Mouse (Mus musculus) erythroid progenitor cell, adult 5-6 weeks (primary cell): ENCODE measurements at regions not wholly inside any gene's neighbourhood (a gene's known extent, or its start where the extent isn't known, plus 50 kb on each side); places are given as distances from the start of the nearest gene placed in this dataset.

Source experiments
- ATAC-seq: replicated peaks from 2 replicates; pipeline ENCODE4 v1.8.0; 2016; ENCODE audit warnings: moderate number of reproducible peaks, mild to moderate bottlenecking, moderate TSS enrichment, inconsistent platforms; ENCODE audit not compliant: poor library complexity, low FRiP score, severe bottlenecking

DNA sequence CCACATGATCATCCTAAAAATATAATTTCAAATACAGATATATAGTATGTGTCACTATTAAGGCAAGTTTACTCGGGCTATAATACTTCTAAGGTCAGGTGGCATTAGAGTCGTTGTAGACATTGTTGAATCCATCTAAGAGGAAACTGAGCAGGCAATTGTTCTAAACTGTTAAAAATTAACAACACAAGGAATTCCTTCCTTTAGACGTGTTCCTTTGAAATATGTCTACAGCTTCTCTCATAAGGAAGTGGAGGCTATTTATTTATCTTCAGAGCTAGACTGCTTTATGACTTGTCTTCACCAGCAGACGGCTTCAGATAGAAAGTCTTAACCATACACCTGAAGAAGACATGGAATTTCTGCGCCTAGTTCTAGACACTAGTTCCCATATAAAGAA is 744.2 kb upstream of the Cited2 start:
- no peak for ATAC-seq

DNA sequence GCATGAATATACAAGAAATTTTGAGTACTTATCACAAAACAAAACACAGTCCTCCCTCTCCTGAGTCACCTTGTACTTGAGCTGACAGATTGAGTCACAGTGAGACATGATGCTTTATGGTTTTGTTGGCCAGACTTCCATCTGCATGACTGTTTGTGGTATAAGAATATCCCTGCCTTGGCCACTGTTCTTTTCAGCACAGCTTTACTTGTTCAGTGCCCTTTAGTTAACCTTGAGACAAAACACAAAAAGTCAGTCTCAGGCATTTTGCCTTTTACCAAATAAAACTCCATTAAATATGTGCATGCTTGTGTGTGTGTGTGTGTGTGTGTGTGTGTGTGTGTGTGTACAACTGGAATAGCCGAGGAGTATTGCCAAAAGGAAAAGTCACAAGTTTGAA is 732.8 kb upstream of the Cited2 start:
- ATAC-seq = no peak

DNA sequence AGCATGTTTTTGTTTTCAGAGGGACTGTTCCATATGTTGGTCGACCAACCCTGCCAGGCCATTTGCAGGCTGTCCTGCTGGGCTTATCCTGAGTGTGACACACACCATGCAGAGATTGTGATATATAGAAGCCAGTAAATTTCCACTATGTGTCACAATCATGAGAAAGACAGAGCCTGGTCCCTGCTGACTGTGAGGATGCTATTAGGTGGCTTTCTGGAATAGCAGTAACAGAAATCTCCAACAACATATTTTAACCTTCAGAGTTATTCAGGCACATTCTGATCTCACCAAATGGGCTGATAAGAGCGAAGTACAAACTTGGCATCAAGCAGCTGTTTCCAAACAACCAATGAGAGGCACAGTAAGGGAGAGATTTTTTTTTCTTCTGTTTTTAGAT is 729.2 kb upstream of the Cited2 start:
- no peak for ATAC-seq

DNA sequence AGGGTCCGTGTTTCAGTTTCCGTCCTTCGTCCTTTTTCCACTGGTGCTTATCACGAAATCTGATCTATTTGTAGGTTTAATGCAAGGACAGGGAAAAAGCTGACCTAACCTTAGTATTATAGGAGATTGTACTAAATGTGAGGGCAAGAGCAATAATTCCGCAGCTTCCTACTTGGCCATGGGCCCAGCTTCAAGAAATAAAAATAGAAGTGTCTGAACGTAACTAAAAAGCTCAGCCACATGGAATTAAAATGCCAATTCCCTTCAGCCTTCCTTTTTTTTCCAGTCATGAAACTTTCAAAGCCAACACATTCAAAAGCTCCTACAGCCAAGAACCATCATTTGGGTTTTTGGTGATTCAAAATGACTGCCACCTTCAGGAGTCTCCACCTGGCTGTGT is 728.5 kb upstream of the Cited2 start:
- no peak for ATAC-seq

DNA sequence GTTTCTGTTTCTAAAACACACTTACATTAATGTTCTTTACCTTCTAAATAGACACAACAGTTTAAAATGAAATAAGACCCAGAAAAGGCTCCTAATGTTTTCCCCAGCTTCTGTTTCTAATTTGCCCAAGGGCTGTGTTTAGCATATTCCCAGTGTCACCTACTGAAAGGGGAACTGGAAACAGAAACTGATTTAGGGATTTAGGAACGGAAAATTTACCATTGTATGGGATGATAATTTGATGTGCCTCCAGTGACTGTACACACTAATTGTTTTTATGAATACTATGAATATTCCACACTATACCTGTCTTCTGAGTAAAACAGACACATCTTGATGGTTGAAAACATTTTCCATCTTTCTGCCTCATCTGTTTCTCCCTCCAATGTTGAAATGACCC is 728.0 kb upstream of the Cited2 start:
- ATAC-seq = no peak

DNA sequence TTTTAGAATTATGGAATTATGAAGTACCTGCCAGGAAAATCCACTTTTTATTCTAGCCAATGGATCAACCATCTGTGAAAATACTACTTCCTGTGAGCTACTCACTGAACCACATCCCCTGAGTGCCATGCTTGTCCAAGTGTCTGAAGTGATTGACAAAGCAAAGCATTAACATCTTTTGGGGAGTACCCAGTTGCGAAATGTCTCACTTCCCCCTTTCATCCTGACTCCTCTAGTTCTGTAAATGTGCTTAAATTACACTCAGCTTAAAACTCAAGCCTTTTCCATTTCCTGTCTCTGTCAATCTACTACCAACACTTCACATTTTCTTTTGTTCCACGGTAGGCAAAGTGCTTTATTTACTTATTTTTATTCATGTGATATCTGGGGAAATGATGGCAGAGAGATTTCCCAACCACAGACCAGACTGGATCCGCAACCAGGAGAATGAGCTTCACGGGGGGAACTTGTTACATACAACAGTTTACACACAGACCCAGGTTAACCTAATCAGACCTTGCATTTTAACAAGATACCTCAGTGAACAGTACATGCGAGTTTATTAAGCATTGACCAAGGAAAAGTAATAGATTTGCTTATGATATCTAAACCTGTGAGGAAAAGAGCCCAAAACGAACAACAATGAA is 726.1 kb upstream of the Cited2 start:
- no peak for ATAC-seq

DNA sequence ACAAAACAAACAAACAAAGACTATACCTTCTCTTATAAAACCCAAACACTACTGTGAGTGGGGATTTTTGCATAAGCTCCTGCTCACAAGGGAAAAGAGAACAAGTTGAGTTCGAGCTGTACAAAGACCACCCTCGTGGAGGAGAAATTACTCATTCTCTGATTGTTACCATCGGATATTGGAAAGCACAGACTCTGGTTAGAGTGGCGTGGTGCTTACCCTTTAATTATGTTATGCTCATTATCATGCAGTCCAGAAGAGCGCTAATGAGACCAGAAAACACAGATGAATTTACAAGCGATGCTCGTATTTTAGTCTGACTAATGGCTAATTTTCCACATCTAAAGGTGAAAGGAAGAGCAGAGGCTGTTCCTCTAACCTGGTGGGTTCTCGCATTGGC is 721.7 kb upstream of the Cited2 start:
- no peak for ATAC-seq

DNA sequence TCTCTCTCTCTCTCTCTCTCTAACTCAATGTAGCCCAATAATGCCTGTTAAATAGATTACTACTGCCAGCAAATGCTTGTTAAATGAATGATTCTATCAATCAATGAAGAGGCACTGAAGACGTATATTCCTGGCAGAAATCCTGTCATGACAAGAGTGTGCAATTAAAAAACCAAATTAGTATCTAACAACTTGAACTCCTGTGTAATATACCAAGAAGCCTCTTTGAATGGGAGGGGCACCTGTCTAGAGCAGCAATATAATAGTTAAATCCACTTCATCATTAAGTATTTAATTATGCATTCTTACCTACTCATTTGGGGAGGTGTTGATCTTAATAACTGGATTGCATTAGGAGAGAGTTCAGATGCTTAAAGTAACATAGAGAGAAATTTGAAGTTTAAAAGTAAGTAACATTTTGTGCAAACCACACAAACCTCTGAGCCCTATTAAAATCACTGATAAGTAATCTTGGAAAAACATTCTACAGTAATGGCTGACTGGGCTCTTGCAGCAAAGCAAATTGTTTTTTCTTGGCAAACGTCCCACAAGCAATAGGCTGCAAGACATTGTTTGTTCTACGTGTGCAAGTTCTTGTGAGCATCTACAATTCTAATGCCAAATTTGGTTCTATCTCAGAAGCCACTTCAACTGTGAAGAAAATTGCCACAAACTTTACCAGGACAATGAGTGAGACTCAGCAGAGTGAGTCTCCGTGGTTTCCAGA is 719.7 kb upstream of the Cited2 start:
- ATAC-seq = no peak

DNA sequence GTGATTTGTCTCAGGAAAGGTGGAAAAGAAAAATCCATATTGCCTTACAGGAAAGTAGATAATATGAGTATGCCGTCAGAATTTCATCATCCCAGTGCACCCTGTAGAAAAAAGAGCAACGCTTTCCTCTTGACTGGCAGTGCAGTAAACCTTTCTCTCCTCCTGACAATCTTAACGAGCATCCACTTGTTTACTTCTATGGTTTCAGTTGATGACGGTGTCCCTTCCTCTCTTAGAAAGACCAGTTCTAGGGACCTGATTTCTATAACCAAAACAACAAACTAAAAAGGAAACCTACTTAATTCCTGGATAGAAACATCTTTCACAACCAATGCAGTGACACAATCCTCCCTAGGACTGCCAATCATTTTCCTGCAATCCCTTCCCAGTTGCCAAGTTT is 714.3 kb upstream of the Cited2 start:
- ATAC-seq = no peak

DNA sequence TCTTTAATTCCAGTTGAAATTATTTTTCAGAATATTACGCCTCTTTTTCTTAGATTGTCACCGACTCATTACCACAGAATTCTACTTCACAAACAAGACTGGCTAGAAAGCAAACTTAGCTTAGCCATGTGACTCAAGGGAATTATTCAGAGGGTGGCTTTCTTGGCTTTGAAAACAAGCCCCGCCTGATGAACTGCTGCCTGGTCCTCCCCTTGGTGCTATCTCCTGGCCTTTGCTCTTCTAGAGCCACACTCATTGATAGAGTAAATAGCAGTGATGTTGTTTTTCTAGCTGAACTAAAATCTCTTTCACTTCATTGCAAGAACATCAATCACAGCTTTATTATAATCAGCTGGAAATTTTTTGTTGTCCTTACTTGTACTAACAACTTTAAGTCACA is 713.0 kb upstream of the Cited2 start:
- ATAC-seq = no peak

DNA sequence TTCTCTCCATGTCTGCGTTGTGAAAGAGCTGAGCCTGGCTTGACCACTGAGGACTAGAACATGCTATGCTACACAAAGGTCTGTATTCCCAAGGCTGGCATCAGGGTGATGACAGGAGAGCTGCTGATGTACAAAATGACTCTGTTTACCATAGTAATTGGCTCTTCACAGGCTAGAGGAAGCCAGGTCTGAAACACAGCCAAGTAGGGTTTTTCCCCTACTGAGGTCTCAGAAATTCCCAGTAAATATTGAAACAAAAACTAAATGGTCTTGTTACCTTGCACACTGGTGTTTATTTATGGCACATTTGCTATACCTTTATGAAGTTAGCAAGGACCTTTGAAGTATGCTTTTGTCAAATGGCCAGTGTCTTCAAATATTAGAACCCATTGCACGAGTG is 711.1 kb upstream of the Cited2 start:
- no peak for ATAC-seq

DNA sequence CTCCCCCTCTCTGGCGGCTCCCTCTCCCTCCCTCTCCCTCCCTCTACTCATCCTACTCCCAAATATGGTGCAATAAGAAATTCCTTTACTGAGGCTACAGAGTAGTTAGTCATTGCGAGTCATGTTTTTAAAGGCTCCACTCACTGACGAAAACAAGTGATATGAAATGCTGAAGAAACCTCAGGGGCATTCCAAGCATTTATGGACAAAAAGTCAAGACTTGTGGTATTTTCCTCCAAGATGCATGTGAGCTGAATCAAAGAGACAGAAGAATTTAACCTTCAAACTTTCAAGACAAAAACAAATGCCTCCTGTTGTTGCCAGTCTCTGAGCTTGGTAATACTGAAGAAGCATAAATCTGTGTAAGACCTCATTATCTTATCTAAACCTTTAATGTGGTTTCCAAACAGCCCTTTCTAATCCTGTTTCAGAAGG is 710.5 kb upstream of the Cited2 start:
- no peak for ATAC-seq

DNA sequence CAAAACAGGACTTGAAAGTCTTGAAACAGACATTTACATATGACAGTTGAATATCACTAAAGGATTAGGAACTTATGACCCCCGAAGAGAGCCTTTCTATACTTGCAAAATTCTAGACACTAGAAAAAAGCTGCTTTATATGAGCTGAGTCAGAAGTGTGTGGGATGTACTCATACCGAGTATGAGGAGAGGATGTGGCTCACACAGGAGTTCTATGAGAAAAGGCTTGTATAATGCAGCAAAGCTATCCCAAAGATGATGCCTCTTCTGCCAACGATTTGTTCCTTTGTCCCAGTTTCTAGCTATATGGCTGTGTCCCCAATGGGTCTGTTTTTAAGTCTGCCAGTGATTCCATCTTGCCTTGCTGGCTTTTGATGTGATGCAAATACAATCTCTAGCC is 708.2 kb upstream of the Cited2 start:
- no peak for ATAC-seq

DNA sequence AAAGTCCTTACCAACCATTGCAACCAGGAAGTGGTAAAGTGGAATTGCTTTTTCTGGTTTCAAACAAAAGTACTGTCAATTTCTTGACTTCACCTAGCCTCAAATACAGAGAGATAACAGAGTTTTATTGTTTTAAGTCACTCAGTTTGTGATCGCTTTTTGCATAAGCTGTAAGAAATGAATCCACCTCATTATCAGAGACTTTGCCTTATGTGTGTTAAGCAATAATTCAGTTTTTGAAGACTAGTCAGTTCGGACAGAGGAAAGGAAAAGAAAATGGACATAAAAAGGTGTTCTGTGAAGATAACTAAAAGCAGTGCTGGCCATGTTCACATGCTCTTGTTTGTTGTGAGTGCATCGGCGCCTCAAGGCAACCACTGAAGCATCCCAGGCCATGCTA is 706.2 kb upstream of the Cited2 start:
- no peak for ATAC-seq

DNA sequence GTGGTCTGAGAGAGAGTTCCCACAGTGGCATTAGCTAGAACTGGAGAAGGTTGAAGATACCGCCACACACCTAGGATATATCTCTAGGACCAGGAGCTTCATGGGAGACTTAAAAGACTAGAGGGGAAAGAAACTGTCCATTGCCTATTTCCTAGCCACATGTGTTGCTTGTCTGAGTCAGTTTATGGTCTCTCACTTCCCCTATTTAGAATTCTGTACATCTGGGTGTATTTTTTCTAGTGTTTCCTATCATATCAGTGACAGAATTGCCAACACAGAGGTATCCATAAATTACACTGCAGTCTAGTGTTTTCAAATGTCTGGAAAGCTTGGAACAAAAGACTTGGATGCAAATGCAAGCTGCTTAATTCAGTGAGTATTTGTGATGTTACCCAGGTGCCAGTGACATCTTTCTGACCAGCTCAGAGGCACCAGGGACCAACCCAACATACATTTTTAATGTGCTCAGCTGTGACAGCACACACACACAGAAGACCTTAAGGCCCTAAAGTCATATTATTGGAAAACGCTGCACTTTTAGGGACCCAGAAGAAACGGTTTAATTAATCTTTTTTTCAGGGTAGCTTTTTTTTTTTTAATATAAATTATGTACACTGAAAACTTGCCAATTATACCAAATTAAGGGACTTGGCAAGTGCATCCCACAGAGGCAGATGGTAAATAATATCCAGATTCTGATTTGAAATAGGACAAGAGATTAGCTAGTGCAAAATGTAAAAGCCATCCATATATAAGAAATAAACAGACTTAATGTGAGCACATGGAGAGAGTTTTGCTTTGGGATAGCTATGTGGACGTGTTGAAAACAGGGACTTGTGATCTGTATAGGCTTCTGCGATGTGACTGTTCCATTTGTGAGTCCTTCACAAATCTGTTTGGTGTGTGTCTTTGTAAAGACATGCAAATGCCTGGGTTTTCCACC is 700.5 kb upstream of the Cited2 start:
- ATAC-seq = no peak

DNA sequence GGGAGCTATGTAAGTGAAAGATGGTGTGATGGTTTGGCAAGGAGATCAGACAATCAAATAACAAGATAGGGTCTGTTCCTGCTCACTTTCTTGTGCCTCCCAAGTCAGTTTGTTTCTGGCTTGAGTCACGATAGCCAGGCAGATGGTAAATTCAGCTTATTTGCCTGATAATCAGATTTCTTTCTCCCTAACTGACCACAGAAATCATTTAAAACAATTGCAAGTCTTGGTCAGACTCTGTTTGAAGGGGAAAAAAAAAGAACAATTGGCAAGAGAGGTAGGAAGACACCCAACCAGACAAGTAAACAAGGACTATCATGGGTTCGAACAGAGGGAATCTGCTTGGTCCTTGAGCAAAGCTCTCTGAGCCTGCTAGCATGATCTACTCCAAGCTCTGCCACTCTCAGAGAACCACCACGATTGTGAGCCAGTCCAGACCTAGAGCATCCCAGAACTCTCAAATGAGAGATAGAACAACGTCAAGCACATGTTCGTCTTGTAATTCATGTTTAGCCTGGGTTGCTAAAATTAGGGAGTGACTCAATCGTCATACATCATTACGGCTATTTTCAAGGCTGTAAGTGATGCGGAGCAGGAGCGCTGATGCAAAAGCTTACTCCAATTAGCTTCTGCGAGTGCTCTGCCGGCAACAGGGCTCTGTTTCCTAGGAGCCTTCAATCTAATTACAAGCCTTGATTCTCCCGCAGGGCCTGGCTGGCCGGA is 699.3 kb upstream of the Cited2 start:
- no peak for ATAC-seq

DNA sequence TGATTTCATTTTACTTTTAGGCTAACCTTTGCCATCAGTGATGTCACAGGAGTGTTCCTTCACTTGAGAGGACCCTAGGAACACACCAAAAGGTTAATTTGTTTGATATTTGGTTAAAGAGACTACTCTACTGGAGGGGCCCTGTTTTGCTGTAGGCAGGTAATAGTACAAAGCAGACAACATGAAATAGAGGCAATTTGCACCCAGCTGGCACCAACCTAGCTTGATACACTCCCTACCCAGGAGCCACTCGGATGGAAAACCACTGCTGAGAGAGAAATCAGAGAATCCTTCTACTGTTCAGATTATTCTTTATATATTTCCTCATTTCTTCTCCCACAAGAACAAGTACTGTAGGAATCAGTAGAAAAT is 698.7 kb upstream of the Cited2 start:
- ATAC-seq = no peak

DNA sequence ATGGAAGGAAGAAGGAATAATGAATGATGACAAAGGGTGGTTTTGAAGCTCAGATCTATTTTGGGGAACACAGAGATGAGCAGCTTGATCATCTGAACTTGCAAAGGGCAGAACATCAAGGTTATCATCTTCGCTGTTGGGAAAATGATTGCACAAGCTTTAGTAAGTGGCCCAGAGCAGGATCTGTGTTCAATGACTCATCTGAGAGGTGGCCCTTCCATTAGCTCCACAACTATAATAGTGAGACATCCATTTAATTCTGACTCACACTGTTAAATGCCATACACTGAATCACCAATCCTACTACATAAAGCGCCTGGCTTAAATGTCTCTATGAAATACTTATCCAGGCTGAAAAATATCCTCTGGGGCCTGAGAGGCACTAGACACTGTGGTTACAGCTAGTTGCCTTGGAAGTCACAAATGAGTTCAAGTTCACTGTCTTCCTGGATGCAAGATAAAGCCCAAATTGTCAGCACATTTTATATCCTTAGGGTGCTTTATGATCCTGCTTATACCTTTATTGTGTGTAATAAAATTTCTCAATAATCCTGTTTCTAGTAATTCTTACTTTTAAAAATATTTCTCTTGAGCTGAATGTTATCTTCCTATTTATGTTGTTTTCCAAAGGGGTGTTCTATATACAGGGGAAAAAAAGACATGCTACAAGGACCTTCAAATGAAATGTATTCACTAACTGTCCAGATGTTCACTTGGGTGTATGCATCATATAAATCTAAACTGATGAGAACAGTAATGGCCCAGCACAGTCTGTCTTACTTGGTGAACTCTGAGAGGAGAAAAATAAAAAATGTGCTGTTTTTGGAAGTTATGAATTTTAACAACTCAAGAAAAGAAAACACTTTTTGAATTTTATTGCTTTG is 687.9 kb upstream of the Cited2 start:
- ATAC-seq = no peak
